Mouse (Mus musculus) C2C12 (cell line): ENCODE measurements around the gene Slc31a1.

Experiments
- CEBPB ChIP-seq: IDR thresholded peaks from one replicate; pipeline ENCODE4 v1.6.1; 2011; ENCODE audit warnings: low read depth, mild to moderate bottlenecking, control low read depth, moderate library complexity
- CTCF ChIP-seq: IDR thresholded peaks from one replicate; pipeline ENCODE4 v1.5.1; 2011; ENCODE audit not compliant: control insufficient read depth, insufficient read depth, insufficient read length
- FOSL1 ChIP-seq: IDR thresholded peaks from one replicate; pipeline ENCODE4 v1.8.0; 2011; ENCODE audit warnings: mild to moderate bottlenecking, low read length; ENCODE audit not compliant: poor library complexity, insufficient read depth, severe bottlenecking
- MAX ChIP-seq: IDR thresholded peaks from one replicate; pipeline ENCODE4 v1.6.1; 2011; ENCODE audit warnings: mild to moderate bottlenecking, control low read depth
- MYOG ChIP-seq: IDR thresholded peaks from one replicate; pipeline ENCODE4 v1.6.1; 2011; ENCODE audit not compliant: control insufficient read depth, insufficient read length; ENCODE audit errors: extremely low read depth

DNA sequence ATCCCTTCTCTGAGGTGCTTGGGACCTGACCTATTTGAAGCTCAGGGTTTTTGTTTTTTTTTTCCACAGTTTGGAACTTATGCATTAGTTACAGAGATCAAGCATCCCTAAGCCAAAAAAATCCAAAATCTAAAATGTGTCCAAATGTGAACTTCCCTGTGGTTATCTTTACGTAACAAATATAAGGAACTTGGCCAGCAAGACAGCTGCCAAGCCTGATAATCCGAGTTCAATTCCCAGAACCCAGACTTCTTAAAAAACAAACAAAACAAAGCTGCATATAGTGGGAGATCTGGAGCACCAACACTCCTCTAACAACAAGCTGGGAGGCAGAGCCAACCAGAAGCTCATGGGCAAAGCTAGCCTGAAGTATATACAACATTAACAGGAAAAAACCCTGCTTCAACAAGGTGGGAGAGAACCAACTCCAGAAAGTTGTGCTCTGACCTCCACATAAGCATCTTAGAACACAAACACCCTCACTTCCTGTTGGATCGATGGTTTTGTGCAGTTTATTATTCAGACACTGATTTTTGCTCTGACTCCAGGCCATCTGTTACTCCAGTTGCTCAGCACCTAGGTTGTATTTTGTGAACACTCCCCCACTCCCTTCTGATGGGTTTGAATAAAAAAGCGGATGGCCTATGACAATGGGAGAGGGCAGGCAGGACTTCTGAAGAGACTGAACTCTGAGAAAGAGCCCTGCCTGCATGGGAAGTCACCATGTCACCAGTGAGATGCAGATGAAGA is 37.3 kb downstream of the Slc31a1 start:
- TF ChIP-seq CTCF (no peak), MAX (no peak), MYOG (no peak), FOSL1 (no peak), CEBPB (no peak)
